Mouse (Mus musculus): ENCODE measurements at regions not wholly inside any gene's neighbourhood (a gene's known extent, or its start where the extent isn't known, plus 50 kb on each side); places are given as distances from the start of the nearest gene placed in this dataset.

DNA sequence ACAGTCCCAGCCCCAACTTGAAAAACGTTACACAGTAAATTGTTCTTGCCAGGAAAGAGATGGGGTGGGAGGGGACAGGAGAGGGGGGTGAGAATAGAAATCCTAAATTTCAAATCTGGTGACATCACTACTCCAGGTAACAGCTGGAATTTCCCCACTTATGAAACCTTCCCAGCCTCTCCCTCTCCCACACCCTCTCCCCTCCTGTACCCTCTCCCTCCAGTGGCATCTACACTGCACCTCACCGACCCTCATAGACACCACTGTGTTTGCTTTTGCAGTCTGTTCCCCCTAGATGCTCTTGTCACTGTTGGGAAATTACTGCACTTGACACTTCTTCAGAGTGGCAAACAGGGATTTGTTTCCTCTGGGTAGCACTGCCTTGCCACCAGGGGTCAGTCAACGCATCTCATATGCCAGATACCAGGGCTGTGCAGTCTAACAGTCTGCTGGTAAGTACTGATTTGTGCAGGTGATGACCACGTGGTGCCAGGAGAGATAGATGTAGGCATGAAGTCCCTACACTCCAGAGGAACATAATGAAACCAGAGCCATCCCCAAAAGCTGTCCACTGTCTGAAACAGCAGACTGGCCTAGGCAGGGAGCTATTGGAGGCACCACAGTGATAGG lies 68.3 kb upstream of the Plet1 start:
- Histone ChIP-seq H3K27me3 (ENCODE audit: control insufficient read depth, insufficient read depth, low read length) (no peaks in the 10 kb centered on the region), H3K4me1 (replicated peaks; ENCODE audit: control insufficient read depth in 2 of 2, insufficient read depth in 2 of 2, low read length in 1 of 2) (0 out of 4 replicates have a peak, but pooled peaks cover 0 to 2% of the 10 kb centered on the region in 2 experiments), H3K9ac (replicated peaks) (no peak overlapping the region), H3K4me2 (ENCODE audit: low read depth) (no peak overlapping the region), H3K27ac (no peak overlapping the region), H3K36me3 (replicated peaks; ENCODE audit: control insufficient read depth, insufficient read depth, low read depth) (no peaks in the 10 kb centered on the region), H3K4me3 (ENCODE audit: insufficient read depth in 1 of 2, low read depth in 2 of 2, low read length in 2 of 2) (no peak overlapping the region), H3K9me3 (ENCODE audit: control insufficient read depth, low read length) (no peaks in the 10 kb centered on the region)
- ATAC-seq (ENCODE audit: insufficient read depth) (no peak), DNase-seq (ENCODE audit: low read depth in 3 of 3, low spot score in 3 of 3) (no peak)
- TF ChIP-seq CTCF (IDR thresholded peaks at IDR 0.05; ENCODE audit: low read depth) (peak; percentile 44), EP300 (IDR thresholded peaks at IDR 0.05; ENCODE audit: low read depth) (no peak)
- WGBS (ENCODE audit: insufficient replicate concordance), result 28% methylated on average over 4 of the region's 4 CpGs

DNA sequence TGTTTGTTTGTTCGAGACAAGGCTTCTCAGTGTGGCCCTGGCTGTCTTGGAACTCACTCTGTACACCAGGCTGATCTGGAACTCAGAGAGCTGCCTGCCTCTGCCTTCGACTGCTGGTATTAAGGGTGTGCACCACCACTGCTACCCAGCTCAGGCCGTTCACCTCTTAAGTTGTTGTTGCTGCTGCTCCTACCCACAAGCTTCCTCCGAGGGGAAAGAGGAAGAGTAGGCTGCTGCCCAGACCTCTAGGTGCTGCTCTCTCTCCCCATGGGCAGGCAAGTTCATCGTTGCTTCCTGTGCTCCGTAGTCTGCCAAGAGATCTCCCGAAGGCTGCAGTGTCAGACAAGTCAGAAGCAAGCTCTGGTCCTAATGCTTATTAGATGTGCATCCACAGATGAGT lies 64.2 kb upstream of the Plet1 start:
- H3K36me3 ChIP-seq (replicated peaks; ENCODE audit: control insufficient read depth, insufficient read depth, low read depth), result no peaks in the 10 kb centered on the region
- 20% methylated on average over 7 of the region's 7 CpGs for WGBS (ENCODE audit: insufficient replicate concordance)

DNA sequence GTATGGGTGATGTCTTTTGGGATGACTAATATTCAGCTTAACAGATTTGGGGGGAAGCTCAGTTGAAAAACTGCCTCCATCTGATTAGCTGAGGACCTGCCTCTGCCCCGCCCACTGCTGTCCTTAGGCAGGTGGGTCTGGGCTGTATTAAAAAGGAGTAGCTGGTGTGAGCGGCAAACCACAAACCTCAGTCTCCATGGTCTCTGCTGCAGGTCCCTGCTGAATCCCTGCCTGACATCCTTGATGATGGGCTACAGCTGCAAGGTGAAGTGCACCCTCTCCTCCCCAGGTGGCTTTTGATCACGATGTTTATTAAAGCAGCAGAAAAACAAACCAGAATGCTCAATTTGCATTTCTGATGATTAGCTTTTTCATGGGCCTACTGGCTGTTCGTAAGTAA lies 60.8 kb upstream of the Plet1 start:
- Histone ChIP-seq H3K27ac (no peak overlapping the region), H3K4me2 (ENCODE audit: low read depth) (no peak overlapping the region), H3K9ac (replicated peaks) (no peak overlapping the region), H3K4me1 (replicated peaks; ENCODE audit: control insufficient read depth in 2 of 2, insufficient read depth in 2 of 2, low read length in 1 of 2) (no peaks in the 10 kb centered on the region; a peak in 1 of 4 replicates), H3K4me3 (ENCODE audit: insufficient read depth in 1 of 2, low read depth in 2 of 2, low read length in 2 of 2) (no peak overlapping the region), H3K9me3 (ENCODE audit: control insufficient read depth, low read length) (no peaks in the 10 kb centered on the region), H3K27me3 (ENCODE audit: control insufficient read depth, insufficient read depth, low read length) (no peaks in the 10 kb centered on the region), H3K36me3 (replicated peaks; ENCODE audit: control insufficient read depth, insufficient read depth, low read depth) (no peaks in the 10 kb centered on the region)
- TF ChIP-seq EP300 (IDR thresholded peaks at IDR 0.05; ENCODE audit: low read depth), result no peak
- TF ChIP-seq CTCF (IDR thresholded peaks at IDR 0.05; ENCODE audit: low read depth), result no peak
- 54% methylated on average over 4 of the region's 4 CpGs for WGBS (ENCODE audit: insufficient replicate concordance)
- DNase-seq (ENCODE audit: low read depth in 3 of 3, low spot score in 3 of 3) (no peak), ATAC-seq (ENCODE audit: insufficient read depth) (no peak)

More for the DNA sequence above, 64.2 kb upstream of the Plet1 start:
- H3K27me3 ChIP-seq (ENCODE audit: control insufficient read depth, insufficient read depth, low read length), result no peaks in the 10 kb centered on the region
- no peak overlapping the region for H3K9ac ChIP-seq (replicated peaks)
- H3K27ac ChIP-seq, result no peak overlapping the region
- H3K9me3 ChIP-seq (ENCODE audit: control insufficient read depth, low read length), result no peaks in the 10 kb centered on the region
- H3K4me1 ChIP-seq (replicated peaks; ENCODE audit: control insufficient read depth in 2 of 2, insufficient read depth in 2 of 2, low read length in 1 of 2), result 0 out of 4 replicates have a peak, but pooled peaks cover 0 to 2% of the 10 kb centered on the region in 2 experiments
- no peak overlapping the region for H3K4me3 ChIP-seq (ENCODE audit: insufficient read depth in 1 of 2, low read depth in 2 of 2, low read length in 2 of 2)
- no peak overlapping the region for H3K4me2 ChIP-seq (ENCODE audit: low read depth)
- ATAC-seq (ENCODE audit: insufficient read depth) (no peak), DNase-seq (ENCODE audit: low read depth in 3 of 3, low spot score in 3 of 3) (no peak)
- no peak for TF ChIP-seq EP300 (IDR thresholded peaks at IDR 0.05; ENCODE audit: low read depth)
- TF ChIP-seq CTCF (IDR thresholded peaks at IDR 0.05; ENCODE audit: low read depth), result no peak

DNA sequence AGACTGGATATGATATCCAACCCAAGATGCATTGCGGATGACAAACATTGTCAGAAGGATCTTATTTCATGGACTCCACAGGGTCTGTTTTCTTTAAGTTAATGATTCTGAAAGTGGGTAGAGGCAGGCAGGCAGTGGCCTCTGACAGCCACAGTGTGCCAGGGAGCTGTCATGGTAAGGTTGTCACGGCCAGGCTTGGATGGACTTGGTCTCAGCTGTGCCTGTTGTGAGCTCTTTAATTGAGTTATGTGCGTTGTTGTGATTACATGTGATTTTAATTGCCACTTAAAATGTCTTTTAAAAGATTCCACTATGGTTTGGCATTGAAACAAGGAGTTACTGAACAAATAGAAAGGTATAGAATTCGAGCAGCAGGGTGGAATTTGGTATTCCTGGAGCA lies 60.3 kb upstream of the Plet1 start:
- Histone ChIP-seq H3K9ac (replicated peaks) (no peak overlapping the region), H3K27ac (no peak overlapping the region), H3K27me3 (ENCODE audit: control insufficient read depth, insufficient read depth, low read length) (no peaks in the 10 kb centered on the region), H3K4me3 (ENCODE audit: insufficient read depth in 1 of 2, low read depth in 2 of 2, low read length in 2 of 2) (no peak overlapping the region), H3K9me3 (ENCODE audit: control insufficient read depth, low read length) (no peaks in the 10 kb centered on the region), H3K4me2 (ENCODE audit: low read depth) (no peak overlapping the region), H3K36me3 (replicated peaks; ENCODE audit: control insufficient read depth, insufficient read depth, low read depth) (no peaks in the 10 kb centered on the region), H3K4me1 (replicated peaks; ENCODE audit: control insufficient read depth in 2 of 2, insufficient read depth in 2 of 2, low read length in 1 of 2) (no peaks in the 10 kb centered on the region; a peak in 1 of 4 replicates)
- no peak for ATAC-seq (ENCODE audit: insufficient read depth)
- 57% methylated on average over 4 of the region's 4 CpGs for WGBS (ENCODE audit: insufficient replicate concordance)
- DNase-seq (ENCODE audit: low read depth in 3 of 3, low spot score in 3 of 3), result no peak
- TF ChIP-seq EP300 (IDR thresholded peaks at IDR 0.05; ENCODE audit: low read depth), result no peak
- TF ChIP-seq CTCF (IDR thresholded peaks at IDR 0.05; ENCODE audit: low read depth), result no peak

DNA sequence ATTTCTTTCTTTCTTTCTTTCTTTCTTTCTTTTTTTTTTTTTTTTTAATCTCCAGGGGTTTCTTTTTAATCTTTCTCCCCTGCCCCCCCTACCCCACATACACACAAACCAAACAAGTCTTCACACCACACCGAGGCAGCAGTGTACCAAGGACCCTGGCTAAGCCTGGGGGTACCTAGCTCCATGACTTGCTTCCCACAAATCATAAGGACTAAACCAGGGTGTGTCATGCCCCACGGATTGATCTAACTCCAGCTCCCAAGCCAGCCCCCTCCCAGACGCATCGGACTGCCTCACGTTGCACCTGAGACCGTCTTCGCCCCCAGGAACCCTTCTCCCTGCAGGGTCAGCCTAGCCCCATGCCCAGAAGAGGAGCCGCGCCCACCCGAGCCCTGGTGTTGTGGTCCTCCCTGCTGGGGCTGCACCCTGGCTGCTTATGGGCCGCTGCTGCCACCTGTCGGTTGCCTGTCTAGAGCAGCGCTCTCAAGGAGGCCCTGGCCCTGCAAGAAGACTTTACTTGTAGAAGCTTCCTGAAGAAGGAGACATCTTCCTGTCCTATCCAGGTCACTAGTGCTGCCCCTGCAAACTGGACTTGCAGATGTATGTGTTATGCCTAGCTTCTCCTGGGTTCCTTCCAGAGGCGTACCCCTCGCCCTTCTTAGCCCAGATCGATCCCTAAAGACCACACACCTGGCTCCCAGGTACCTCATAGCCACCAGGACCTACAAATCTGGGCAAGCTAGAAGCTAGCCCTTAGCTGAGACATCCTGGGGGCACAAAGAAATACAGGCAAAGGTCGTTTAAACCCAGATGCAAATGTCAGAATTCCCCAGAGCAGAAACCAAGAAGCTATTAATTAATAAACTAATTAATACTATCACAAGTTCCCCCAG lies 56.2 kb upstream of the Plet1 start:
- 12% methylated on average over 17 of the region's 17 CpGs for WGBS (ENCODE audit: insufficient replicate concordance)
- no peak overlapping the region for H3K27ac ChIP-seq
- ATAC-seq (ENCODE audit: insufficient read depth), result no peak
- no peaks in the 10 kb centered on the region; a peak in 1 of 4 replicates for H3K4me1 ChIP-seq (replicated peaks; ENCODE audit: control insufficient read depth in 2 of 2, insufficient read depth in 2 of 2, low read length in 1 of 2)
- TF ChIP-seq CTCF (IDR thresholded peaks at IDR 0.05; ENCODE audit: low read depth), result peak; percentile 85
- no peak for TF ChIP-seq EP300 (IDR thresholded peaks at IDR 0.05; ENCODE audit: low read depth)
- no peaks in the 10 kb centered on the region for H3K36me3 ChIP-seq (replicated peaks; ENCODE audit: control insufficient read depth, insufficient read depth, low read depth)
- H3K4me2 ChIP-seq (ENCODE audit: low read depth), result no peak overlapping the region
- no peak overlapping the region for H3K4me3 ChIP-seq (ENCODE audit: insufficient read depth in 1 of 2, low read depth in 2 of 2, low read length in 2 of 2)
- no peaks in the 10 kb centered on the region for H3K9me3 ChIP-seq (ENCODE audit: control insufficient read depth, low read length)
- no peak for DNase-seq (ENCODE audit: low read depth in 3 of 3, low spot score in 3 of 3)
- no peaks in the 10 kb centered on the region; the same call in 1 of the 2 replicates for H3K27me3 ChIP-seq (ENCODE audit: control insufficient read depth, insufficient read depth, low read length)
- no peak overlapping the region for H3K9ac ChIP-seq (replicated peaks)
